Mouse (Mus musculus): Measurements from ENCODE around the gene Bax. TPM values are rescaled to one million over a fixed set of nuclear protein-coding genes. Genes with fewer than 3 reads are reported as not detected.

The Bax gene
- polyA plus RNA-seq (2012; fragmentation: generic; extraction: Trizol): 100 to 1,000 TPM; 253 to 519 TPM

DNA sequence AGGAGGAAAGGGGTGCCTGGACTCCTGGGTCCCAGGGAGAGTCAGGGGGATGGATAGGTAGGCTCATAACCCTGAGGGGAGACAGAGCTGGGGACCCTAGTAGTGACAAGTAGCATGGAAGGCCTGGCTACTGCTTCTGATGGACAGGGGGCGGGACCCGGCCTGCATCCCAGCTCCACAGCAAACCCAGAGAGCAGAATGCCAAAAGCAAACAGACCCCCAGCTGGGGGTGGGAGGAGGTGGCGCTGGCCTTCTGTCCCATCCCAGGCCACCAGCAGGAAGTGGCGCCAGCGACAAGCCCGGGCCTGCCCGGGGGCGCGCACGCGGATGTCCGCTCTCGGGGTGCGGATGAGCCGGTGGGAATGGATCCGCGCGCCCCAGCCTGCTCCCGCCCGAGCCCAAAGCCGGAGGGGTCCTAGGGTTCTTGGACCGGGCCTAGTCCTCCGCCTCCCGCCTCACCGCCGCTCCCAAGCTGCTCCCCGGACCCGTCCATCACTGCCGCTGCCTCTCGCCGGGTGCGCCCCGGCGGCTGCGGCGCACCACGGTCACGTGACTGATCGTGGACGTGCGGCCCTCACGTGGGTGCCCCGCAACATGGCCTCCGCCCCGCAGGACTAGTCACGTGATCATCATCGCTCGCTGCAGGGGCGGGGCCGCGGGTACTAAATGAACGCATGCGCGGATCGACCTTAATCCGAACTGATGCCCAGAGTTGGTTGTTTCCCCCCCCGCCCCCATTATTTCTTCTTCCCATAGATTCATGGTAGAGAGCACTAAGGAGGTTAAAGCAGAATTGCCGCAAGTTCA lies at the start of gene Bax:
TSS of gene Bax (minus strand) at position 616 of the 807 bp plus-strand sequence.

DNA sequence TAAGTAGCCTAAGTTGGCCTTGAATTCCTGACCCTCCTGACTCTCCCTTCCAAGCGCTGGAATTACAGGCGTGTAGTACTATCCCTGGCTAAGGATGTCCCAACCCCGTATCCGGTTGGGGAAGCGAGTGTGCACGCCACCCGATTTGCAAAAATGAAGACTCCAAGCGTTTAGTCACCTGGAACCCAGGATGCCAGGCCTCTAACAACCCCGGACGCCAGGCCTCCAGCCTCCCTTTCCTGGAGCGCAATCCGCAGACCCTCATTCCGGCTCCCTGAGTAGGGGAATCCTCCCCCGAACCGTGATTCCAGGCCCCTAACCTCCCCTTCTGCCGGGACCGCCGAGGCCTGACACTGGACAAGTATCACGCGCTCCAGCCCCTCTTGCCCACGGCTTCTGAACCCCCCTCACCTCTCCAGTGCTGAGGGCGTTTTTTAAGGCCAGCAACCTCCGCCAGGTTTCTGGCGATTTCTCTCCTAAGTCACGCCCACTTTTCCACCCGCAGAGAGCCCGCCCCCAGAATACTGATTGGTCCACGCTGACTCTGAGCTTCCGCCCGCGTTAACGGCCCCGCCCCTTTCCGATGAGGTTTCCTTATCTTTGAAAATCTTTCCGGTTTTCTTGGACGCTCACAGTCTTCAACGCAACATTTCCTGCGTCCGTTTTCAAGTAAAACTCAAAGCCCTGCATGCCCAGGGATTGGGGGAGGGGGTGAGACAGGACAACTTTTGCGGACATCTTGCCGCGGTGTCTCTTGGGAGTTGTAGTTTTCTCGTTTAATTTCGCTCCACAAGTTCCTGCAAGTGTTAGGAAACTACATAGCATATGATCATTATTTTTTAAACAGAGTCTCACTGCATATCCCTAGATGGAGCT lies 43.5 kb upstream of the Bax start, which contains the start of gene Nucb1:
TSS of gene Nucb1 (minus strand) at position 495 of the 876 bp plus-strand sequence.

DNA sequence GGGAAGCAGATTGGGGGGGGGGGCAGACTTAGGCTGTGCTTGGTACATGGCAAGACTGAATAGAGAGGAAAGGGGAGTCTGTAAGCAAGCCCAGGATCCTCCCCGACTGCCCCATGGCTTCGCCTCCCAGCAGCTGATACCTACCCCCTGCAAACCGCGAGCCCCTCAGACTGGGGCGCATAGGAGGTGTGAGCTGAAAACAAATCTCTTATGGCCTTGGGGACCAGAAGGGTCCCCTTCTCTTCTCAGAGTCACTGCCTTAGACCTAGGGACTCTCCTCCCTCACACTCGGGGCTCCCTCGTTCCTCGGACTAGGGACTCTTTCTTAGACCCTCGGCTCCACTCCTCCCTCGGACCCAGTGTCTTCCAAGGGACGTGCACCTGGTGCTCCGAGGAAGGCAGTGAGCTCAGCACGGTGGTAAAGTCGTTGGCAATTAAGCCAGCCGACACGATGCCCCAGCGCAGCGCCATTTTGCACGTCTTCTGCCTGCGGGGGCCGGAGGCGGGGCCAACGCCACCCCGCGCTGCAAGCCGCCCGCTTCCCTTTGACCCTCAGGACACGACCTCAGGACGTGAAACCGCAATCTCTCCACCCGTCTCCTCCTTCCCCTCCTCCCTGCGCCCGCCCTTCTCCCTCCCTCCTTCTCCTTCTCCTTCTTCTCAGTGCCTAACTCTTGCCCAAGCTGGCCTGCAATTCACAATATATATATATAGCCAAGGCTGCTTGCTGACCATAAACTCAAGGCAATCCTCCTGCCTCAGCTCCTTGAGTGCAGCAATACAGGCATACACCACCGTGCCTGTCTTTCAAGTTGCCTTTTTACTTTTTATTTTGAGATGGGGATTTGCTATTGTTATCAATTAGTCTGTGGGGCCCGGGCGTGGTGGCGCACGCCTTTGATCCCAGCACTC lies 21.9 kb upstream of the Bax start, which contains the start of gene Dhdh:
TSS of gene Dhdh (minus strand) at position 513 of the 912 bp plus-strand sequence.

DNA sequence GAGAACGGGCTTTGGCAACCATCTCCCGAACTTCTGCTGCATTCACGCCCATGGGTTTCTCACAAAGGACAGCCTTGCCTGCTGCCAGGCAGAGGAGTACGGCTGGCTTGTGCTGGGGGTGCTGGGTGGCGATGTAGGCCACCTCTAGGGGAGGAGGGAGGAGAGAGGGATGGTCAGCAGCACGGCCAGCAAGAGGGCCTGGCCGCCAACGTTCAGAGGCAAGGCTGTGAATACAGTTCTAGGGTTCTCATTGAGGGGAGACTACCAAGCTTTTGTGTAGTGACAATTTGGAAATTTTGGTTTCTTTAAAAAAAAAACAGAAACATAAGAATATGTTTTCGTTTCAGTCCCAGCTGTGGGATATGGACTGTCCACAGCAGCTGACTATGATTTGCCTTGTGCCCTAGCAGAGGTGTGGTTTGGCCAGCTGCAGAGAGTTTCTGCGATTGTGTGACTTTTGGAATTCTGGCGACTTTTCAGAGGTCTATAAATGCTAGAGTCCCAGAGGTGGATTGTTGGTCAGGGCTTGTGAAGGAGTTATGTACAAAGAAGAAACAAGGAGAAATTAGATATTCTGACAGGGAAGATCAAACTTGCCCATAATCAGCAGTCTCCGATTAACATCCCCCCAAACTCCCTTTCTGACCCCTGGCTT lies 20.2 kb upstream of the Bax start, which contains the start of gene Gm45808:
TSS of gene Gm45808 (minus strand) at position 51 of the 655 bp plus-strand sequence.

DNA sequence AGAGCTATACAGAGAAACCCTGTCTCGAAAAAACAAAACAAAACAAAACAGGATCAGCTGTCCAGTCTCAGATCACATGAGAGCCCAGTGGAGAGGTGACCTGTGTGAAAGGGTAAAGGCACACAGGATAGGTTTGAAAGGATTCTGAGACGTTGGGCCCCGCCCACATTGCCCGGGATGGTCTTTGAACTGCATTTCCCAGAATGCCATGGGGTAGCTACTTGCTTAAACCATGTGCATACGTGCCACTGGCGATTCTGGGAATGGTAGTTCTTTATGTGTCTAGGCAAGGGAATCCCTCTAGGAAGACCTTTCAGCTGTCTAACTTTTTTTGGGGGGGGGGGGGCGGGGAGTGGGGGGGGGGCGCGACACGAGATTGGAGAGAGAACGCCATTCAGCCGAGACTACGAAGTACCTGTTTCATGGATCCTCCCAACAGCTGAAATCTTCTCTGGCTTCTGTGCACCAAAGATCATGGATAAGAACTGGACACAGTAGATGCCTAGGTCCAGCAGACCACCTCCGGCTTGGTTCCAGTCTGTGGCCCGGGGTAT lies 14.8 kb upstream of the Bax start, which contains the start of gene Tulp2:
TSS of gene Tulp2 (plus strand) at position 504 of the 554 bp plus-strand sequence.

DNA sequence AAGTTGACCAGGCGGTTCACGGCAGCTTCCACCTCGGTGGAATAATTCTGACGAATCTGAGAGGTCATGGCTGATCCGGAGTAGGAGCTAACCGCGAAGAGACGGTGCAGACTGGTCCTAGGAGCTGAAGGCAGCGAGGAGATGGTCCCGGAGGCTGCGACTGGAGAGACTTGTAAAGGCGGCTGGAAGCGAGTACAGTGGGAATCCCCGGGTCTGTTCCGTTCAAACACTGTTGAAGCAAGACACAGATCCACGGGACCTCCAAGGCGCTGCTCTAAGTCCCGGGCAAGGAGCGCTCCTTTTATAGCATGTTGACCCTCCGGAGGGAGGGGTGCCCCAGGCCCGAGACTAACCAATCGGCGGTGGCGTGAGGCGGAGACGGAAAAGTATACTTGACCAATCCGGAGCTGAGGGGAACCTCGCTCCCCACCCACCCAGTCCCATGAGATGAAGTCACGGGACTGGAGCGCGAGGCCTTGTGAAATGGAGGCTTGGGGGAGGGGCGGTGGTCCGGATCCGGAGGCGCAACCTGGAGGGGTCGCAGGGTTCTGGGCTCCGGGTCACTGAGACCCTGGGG lies 7.0 kb downstream of the Bax start, which contains the start of gene Ftl1:
TSS of gene Ftl1 (minus strand) at position 321 of the 577 bp plus-strand sequence.

DNA sequence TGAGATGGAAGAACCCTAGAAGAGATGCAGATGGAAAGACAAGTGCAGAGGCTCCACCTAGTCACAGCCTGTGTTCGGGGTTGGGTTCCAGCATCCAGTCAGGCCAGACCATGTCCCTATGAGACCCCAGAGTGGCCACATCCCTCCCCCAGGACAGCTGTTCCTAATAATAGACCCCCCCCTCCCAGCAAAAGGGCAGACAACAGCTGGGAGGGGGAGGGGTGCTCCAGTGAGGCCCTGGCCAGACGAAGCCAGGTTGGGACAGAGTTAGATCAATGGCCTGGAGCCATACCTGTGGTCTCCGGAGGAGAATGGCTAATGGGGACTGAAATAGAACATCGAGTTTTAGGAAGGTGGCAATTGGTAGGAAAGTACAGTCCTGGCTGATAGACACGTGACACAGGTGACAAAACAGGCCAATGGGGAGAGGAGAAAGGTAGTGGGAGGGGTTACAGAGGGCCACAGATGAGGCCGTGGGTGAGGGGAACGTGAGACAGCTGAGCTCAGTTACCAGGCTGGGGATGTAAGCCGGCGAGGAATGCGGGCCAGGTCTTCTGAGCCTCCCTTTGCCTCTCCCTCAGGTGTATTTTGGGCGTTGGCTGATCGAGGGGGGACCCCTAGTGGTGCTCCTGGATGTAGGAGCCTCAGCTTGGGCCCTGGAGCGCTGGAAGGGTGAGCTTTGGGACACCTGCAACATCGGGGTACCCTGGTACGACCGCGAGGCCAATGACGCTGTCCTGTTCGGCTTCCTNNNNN lies 29.0 kb downstream of the Bax start, which contains the start of gene Ruvbl2:
TSS of gene Ruvbl2 (minus strand) at position 576 of the 756 bp plus-strand sequence.

DNA sequence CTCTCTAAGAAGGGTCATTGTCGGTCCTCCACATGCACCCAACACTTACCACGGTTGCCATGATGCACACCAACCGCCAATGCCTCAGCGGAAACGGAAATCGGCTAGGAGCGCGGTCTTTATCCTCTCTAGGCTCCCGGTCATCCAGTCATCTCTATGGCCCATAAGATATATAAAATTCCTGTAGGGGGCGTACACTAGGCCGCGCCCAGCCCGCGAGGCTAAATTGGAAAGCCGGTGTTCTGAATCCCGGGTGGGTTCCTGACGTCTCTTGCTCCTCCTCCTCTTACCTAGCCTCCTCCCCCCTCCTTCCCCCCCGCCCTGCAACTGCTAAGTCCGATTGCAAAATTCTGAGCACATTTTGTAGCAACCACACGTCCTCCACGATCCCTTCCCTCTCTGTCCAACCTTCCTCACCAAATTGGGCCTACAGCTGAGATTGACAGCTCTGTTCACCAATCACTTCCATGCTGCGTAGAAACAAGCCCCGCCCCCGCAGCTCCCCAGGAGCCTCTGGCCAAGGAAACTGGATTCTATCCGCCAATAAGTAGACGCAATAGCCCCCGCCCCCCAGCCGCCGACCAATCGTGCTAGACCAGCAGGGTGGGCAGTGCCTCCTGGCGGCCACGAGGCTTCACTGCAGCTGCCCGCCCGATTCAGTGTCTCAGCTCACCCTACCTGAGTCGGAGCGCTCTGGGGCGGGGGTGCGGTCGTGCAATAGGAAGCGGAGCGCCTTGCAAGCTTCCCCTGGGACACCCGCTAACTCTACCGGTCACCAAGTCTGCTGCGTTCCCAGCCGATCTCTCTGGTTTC lies 32.3 kb downstream of the Bax start, which contains the start of gene Gys1:
TSS of gene Gys1 (plus strand) at position 642 of the 813 bp plus-strand sequence.

DNA sequence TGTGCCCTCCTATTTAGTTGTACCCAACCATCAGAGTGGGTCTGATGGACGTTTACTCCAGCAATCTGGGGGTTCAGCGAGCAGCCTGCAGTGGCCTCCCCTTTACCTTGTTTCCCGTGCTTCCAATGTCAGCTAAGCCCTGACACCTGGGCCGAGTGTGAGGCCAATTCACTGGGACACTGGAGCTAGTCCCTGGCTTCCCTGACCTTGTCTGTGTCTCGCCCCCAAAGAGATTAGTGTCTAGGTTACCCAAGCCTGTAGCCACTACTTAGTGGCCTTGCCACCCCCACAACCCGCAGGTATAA lies 46.1 kb downstream of the Bax start, which contains the start of gene Lhb:
TSS of gene Lhb (plus strand) at position 206 of the 305 bp plus-strand sequence.

DNA sequence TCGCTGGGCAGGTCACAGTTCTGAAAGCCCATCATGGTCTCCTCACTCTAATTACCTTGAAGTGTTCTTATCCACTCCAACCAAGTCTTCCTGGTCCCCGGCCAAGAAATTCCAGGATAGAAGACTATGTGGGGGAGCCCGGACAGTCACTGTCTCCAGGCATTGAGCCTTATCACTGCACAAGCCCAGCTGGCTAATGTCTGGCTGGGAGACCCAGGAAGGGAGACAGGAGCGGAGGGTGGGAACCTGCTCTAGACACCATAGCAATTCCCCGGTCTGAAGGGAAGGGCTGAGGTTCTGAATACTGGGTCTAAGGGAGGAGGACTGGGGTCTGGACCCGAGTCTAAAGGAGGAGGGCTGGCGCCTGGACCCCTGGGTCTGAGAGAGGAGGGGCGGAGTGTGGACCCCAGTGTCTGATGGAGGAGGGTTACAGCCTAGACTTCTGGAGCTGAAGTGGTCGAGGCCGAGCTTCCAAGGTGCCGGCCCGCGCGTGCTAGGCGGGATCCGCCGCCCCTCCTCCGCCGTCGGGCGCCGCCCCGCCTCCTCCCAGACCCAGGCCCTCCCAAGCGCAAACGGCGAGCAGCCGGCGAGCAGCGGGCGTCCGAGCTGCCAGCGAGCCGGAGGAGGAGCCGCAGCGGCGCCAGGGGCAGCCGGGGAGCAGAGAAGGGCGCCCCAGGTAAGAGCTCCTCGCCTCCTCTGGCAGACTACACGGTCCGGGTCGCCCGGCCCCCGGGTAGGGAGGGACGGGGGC lies 53.4 kb downstream of the Bax start, which contains the start of gene Ntf5:
TSS of gene Ntf5 (plus strand) at position 583 of the 751 bp plus-strand sequence.

Other genes with a start within 250 kb of the Bax start
- under 1 TPM; 0.11 to 0.28 TPM for gene Cd37, start 227.8 kb downstream of the Bax start, polyA plus RNA-seq (2012; fragmentation: generic; extraction: Trizol)
- gene Slc6a16, start 225.8 kb downstream of the Bax start, polyA plus RNA-seq (2012; fragmentation: generic; extraction: Trizol): not detected
- not detected for gene Slc6a21, start 189.4 kb downstream of the Bax start, polyA plus RNA-seq (2012; fragmentation: generic; extraction: Trizol)
- gene Trpm4, start 133.1 kb downstream of the Bax start, polyA plus RNA-seq (2012; fragmentation: generic; extraction: Trizol): 10 to 100 TPM; 23.4 to 26.2 TPM
- under 1 TPM; 0.02 to 0.06 TPM for gene Hrc, start 131.6 kb downstream of the Bax start, polyA plus RNA-seq (2012; fragmentation: generic; extraction: Trizol)
- gene Ppfia3, start 99.9 kb downstream of the Bax start, polyA plus RNA-seq (2012; fragmentation: generic; extraction: Trizol): 1 to 10 TPM; 1.1 to 2.1 TPM
- gene Lin7b, start 96.3 kb downstream of the Bax start, polyA plus RNA-seq (2012; fragmentation: generic; extraction: Trizol): 1 to 10 TPM in 1 of 2 experiments, under 1 TPM in 1; 0.23 to 1.8 TPM
- gene Snrnp70, start 71.2 kb downstream of the Bax start, polyA plus RNA-seq (2012; fragmentation: generic; extraction: Trizol): 100 to 1,000 TPM; 229 to 271 TPM
- not detected for gene Kcna7, start 61.2 kb downstream of the Bax start, polyA plus RNA-seq (2012; fragmentation: generic; extraction: Trizol)
- under 1 TPM; 0.35 to 0.94 TPM for gene Ntf5, start 53.2 kb downstream of the Bax start, polyA plus RNA-seq (2012; fragmentation: generic; extraction: Trizol)
- gene Lhb, start 46.1 kb downstream of the Bax start, polyA plus RNA-seq (2012; fragmentation: generic; extraction: Trizol): under 1 TPM in 1 of 2 experiments, not detected in 1; 0.11 TPM
- gene Gys1, start 32.1 kb downstream of the Bax start, polyA plus RNA-seq (2012; fragmentation: generic; extraction: Trizol): 10 to 100 TPM; 10.3 to 18.4 TPM
- 100 to 1,000 TPM in 1 of 2 experiments, 10 to 100 TPM in 1; 68.4 to 154 TPM for gene Ruvbl2, start 28.8 kb downstream of the Bax start, polyA plus RNA-seq (2012; fragmentation: generic; extraction: Trizol)
- over 10,000 TPM in 1 of 2 experiments, 1,000 to 10,000 TPM in 1; 3,673 to 13,112 TPM for gene Ftl1, start 7.0 kb downstream of the Bax start, polyA plus RNA-seq (2012; fragmentation: generic; extraction: Trizol)
- 1 to 10 TPM in 1 of 2 experiments, under 1 TPM in 1; 0.09 to 1.7 TPM for gene Tulp2, start 15.0 kb upstream of the Bax start, polyA plus RNA-seq (2012; fragmentation: generic; extraction: Trizol)
- not detected for gene Gm45808, start 19.9 kb upstream of the Bax start, polyA plus RNA-seq (2012; fragmentation: generic; extraction: Trizol)
- gene Dhdh, start 21.9 kb upstream of the Bax start, polyA plus RNA-seq (2012; fragmentation: generic; extraction: Trizol): under 1 TPM; 0.07 to 0.21 TPM
- 100 to 1,000 TPM in 1 of 2 experiments, 10 to 100 TPM in 1; 66.5 to 268 TPM for gene Nucb1, start 43.5 kb upstream of the Bax start, polyA plus RNA-seq (2012; fragmentation: generic; extraction: Trizol)
- 10 to 100 TPM in 1 of 2 experiments, 1 to 10 TPM in 1; 9.1 to 24.6 TPM for gene Ppp1r15a, start 59.4 kb upstream of the Bax start, polyA plus RNA-seq (2012; fragmentation: generic; extraction: Trizol)
- 10 to 100 TPM in 1 of 2 experiments, under 1 TPM in 1; 0.27 to 17.6 TPM for gene Plekha4, start 59.4 kb upstream of the Bax start, polyA plus RNA-seq (2012; fragmentation: generic; extraction: Trizol)
- gene Hsd17b14, start 88.0 kb upstream of the Bax start, polyA plus RNA-seq (2012; fragmentation: generic; extraction: Trizol): 1 to 10 TPM in 1 of 2 experiments, under 1 TPM in 1; 0.71 to 5.8 TPM
- 10 to 100 TPM; 37.7 to 68.6 TPM for gene Bcat2, start 103.3 kb upstream of the Bax start, polyA plus RNA-seq (2012; fragmentation: generic; extraction: Trizol)
- under 1 TPM in 1 of 2 experiments, not detected in 1; 0.27 TPM for gene Fgf21, start 148.6 kb upstream of the Bax start, polyA plus RNA-seq (2012; fragmentation: generic; extraction: Trizol)
- gene Fut1, start 150.4 kb upstream of the Bax start, polyA plus RNA-seq (2012; fragmentation: generic; extraction: Trizol): not detected
- gene Izumo1, start 154.9 kb upstream of the Bax start, polyA plus RNA-seq (2012; fragmentation: generic; extraction: Trizol): not detected
- under 1 TPM; 0.05 to 0.07 TPM for gene Rasip1, start 160.6 kb upstream of the Bax start, polyA plus RNA-seq (2012; fragmentation: generic; extraction: Trizol)
- gene Mamstr, start 173.1 kb upstream of the Bax start, polyA plus RNA-seq (2012; fragmentation: generic; extraction: Trizol): 1 to 10 TPM in 1 of 2 experiments, under 1 TPM in 1; 0.05 to 1.3 TPM
- gene Fut2, start 199.5 kb upstream of the Bax start, polyA plus RNA-seq (2012; fragmentation: generic; extraction: Trizol): under 1 TPM in 1 of 2 experiments, not detected in 1; 0.06 TPM
- 1 to 10 TPM in 1 of 2 experiments, under 1 TPM in 1; 0.04 to 3.3 TPM for gene Ntn5, start 217.1 kb upstream of the Bax start, polyA plus RNA-seq (2012; fragmentation: generic; extraction: Trizol)
- 1 to 10 TPM in 1 of 2 experiments, under 1 TPM in 1; 0.42 to 1.3 TPM for gene Sec1, start 227.5 kb upstream of the Bax start, polyA plus RNA-seq (2012; fragmentation: generic; extraction: Trizol)
- 10 to 100 TPM in 1 of 2 experiments, under 1 TPM in 1; 0.81 to 21.1 TPM for gene Car11, start 232.9 kb upstream of the Bax start, polyA plus RNA-seq (2012; fragmentation: generic; extraction: Trizol)
- 10 to 100 TPM; 13.0 to 47.5 TPM for gene Dbp, start 238.2 kb upstream of the Bax start, polyA plus RNA-seq (2012; fragmentation: generic; extraction: Trizol)
- gene Rpl18, start 248.6 kb upstream of the Bax start, polyA plus RNA-seq (2012; fragmentation: generic; extraction: Trizol): 1,000 to 10,000 TPM; 3,564 to 8,503 TPM

All from C3H10T1/2 (cell line).